Mouse (Mus musculus): ENCODE measurements at regions not wholly inside any gene's neighbourhood (a gene's known extent, or its start where the extent isn't known, plus 50 kb on each side); places are given as distances from the start of the nearest gene placed in this dataset.

GRCm38 (mm10) chr9:34143131-34143795 lies 342.4 kb upstream of the Kirrel3 start:
- TF ChIP-seq CTCF (conservative IDR thresholded peaks at IDR 0.05; ENCODE audit: insufficient read depth, insufficient read length, low read depth, low read length): no peak
- no peak for TF ChIP-seq POLR2A (IDR thresholded peaks at IDR 0.05; ENCODE audit: low read depth, low read length)
